Mouse (Mus musculus): ENCODE measurements at regions not wholly inside any gene's neighbourhood (a gene's known extent, or its start where the extent isn't known, plus 50 kb on each side); places are given as distances from the start of the nearest gene placed in this dataset.
A peak's percentile ranks its signal among the peaks of the same experiment; 100 is the strongest.

DNA sequence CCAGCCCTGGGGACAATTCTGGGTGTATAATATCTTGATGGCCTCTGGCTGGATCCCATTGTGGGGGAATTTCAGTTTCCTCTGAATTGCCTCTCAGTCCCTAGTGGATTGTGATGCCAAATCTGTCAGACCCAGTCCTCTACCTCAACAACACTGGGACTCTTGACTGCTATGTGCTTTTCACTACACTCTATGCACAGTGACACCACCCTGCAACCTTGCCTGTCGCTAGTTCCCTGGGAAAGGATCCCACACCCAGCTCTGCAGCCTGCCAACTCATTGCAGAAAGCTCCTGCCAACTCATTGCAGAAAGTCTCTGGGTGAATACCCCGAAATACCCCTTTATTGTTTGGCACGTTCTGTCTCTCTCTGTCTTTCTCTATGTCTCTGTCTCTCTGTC lies 174.6 kb downstream of the Cth start:
- Histone ChIP-seq H3K27me3 (ENCODE audit: insufficient read depth, low read length) (no peaks in the 10 kb centered on the region), H3K36me3 (ENCODE audit: insufficient read depth, low read length) (no peaks in the 10 kb centered on the region), H3K4me3 (ENCODE audit: low read length) (no peak overlapping the region), H3K9ac (replicated peaks; ENCODE audit: low read length) (no peak overlapping the region), H3K9me3 (ENCODE audit: low read length) (no peaks in the 10 kb centered on the region), H3K27ac (ENCODE audit: low read length) (no peak overlapping the region), H3K4me1 (ENCODE audit: insufficient read depth, low read length) (no peaks in the 10 kb centered on the region), H3K4me2 (replicated peaks; ENCODE audit: low read depth, low read length) (no peak overlapping the region)
- no peak for ATAC-seq (ENCODE audit: low FRiP score, low TSS enrichment)
- WGBS = 84% methylated on average over 3 of the region's 3 CpGs

- H3K27ac ChIP-seq (ENCODE audit: low read length) = no peak overlapping the region
- ATAC-seq (ENCODE audit: low FRiP score, low TSS enrichment) = no peak
- H3K9ac ChIP-seq (replicated peaks; ENCODE audit: low read length) = no peak overlapping the region
- H3K4me3 ChIP-seq (ENCODE audit: low read length) = no peak overlapping the region
- no peaks in the 10 kb centered on the region for H3K9me3 ChIP-seq (ENCODE audit: low read length)
- no peak overlapping the region for H3K4me2 ChIP-seq (replicated peaks; ENCODE audit: low read depth, low read length)
- WGBS = 63% methylated on average over 3 of the region's 3 CpGs
- no peaks in the 10 kb centered on the region for H3K36me3 ChIP-seq (ENCODE audit: insufficient read depth, low read length)
- no peaks in the 10 kb centered on the region for H3K27me3 ChIP-seq (ENCODE audit: insufficient read depth, low read length)
- no peaks in the 10 kb centered on the region for H3K4me1 ChIP-seq (ENCODE audit: insufficient read depth, low read length)
Observed at GRCm38 (mm10) chr3:157748395-157749037, 176.4 kb downstream of the Cth start.

DNA sequence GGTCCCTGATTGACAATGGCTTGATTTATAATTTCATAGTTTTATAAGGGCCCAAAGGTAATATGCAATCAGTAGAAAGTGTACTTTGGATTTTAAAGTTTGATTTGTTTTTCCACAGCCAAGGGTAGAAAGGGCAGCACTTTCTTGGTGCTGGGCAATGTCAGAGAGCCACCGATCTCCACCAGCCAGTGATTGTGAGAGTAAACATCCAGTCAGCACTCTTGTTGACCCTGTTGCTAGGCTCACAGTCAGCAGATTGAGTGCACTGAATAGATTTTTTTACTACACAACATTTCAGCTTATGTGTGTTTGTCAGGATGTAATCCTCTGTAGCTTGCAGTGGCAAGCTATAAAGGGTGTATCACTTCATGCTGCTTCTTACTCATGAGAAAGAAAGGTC lies 176.3 kb downstream of the Ptger3 start:
- H3K36me3 ChIP-seq (ENCODE audit: insufficient read depth, low read length) = no peaks in the 10 kb centered on the region
- no peak overlapping the region for H3K4me3 ChIP-seq (ENCODE audit: low read length)
- H3K4me2 ChIP-seq (replicated peaks; ENCODE audit: low read depth, low read length) = no peak overlapping the region
- H3K9ac ChIP-seq (replicated peaks; ENCODE audit: low read length) = no peak overlapping the region
- H3K4me1 ChIP-seq (ENCODE audit: insufficient read depth, low read length) = no peaks in the 10 kb centered on the region
- 55% methylated on average over 1 of the region's 1 CpGs for WGBS
- H3K27me3 ChIP-seq (ENCODE audit: insufficient read depth, low read length) = no peaks in the 10 kb centered on the region
- H3K27ac ChIP-seq (ENCODE audit: low read length) = no peak overlapping the region
- ATAC-seq (ENCODE audit: low FRiP score, low TSS enrichment) = no peak
- no peaks in the 10 kb centered on the region for H3K9me3 ChIP-seq (ENCODE audit: low read length)

GRCm38 (mm10) chr3:157739628-157740294 lies 173.1 kb downstream of the Ptger3 start:
- 96% methylated on average over 1 of the region's 1 CpGs for whole genome bisulfite sequencing
- ATAC-seq (ENCODE audit: low FRiP score, low TSS enrichment) = no peak
- no peak overlapping the region for H3K9ac ChIP-seq (replicated peaks; ENCODE audit: low read length)

DNA sequence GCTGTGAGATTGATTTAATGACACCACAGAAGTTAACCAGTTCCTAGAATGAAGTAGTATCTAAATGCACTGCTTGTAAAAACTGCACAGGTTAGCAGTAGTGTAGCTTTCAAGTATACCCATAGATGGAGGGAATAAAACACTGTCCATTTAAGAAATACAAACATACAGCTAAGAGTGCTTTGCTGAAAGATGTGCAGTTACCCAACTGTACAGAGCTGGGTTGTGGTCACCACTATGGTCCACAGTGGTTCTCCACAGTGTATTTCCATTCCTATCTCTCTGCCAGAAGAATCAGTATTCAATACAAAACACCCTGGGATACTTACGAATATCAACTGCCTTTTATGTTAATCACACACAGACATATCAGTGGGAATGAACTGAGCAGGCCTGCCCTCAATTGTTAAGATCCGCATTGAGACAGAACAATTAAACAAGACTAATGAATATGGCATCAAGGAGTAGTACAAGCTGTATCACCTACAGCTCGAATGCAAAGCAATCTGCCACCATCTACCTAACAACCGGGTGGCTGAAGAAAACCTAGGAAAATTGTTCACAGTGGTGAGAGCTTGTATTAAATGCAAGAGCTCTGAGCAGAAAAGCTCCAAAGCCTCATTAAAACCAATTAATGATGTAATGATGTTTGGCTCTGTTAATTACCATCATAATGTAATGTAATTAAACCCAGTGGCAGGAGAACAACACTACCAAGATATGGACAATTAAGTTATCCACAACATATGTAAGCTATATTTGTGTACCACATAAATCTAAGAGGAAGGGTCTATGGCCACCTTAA lies 165.6 kb downstream of the Ptger3 start:
- no peak overlapping the region for H3K9ac ChIP-seq (replicated peaks; ENCODE audit: low read length)
- H3K4me2 ChIP-seq (replicated peaks; ENCODE audit: low read depth, low read length) = no peak overlapping the region
- no peaks in the 10 kb centered on the region for H3K4me1 ChIP-seq (ENCODE audit: insufficient read depth, low read length)
- ATAC-seq (ENCODE audit: low FRiP score, low TSS enrichment) = no peak
- no peaks in the 10 kb centered on the region for H3K9me3 ChIP-seq (ENCODE audit: low read length)
- no peak overlapping the region for H3K4me3 ChIP-seq (ENCODE audit: low read length)
- no peaks in the 10 kb centered on the region for H3K27me3 ChIP-seq (ENCODE audit: insufficient read depth, low read length)
- no peaks in the 10 kb centered on the region for H3K36me3 ChIP-seq (ENCODE audit: insufficient read depth, low read length)
- H3K27ac ChIP-seq (ENCODE audit: low read length) = no peak overlapping the region
- 80% methylated on average over 4 of the region's 4 CpGs for WGBS

More at GRCm38 (mm10) chr3:157739628-157740294, 173.1 kb downstream of the Ptger3 start:
- no peaks in the 10 kb centered on the region for H3K9me3 ChIP-seq (ENCODE audit: low read length)
- H3K36me3 ChIP-seq (ENCODE audit: insufficient read depth, low read length) = no peaks in the 10 kb centered on the region
- H3K4me1 ChIP-seq (ENCODE audit: insufficient read depth, low read length) = no peaks in the 10 kb centered on the region
- no peak overlapping the region for H3K4me3 ChIP-seq (ENCODE audit: low read length)
- H3K4me2 ChIP-seq (replicated peaks; ENCODE audit: low read depth, low read length) = no peak overlapping the region
- H3K27ac ChIP-seq (ENCODE audit: low read length) = no peak overlapping the region
- no peaks in the 10 kb centered on the region for H3K27me3 ChIP-seq (ENCODE audit: insufficient read depth, low read length)

DNA sequence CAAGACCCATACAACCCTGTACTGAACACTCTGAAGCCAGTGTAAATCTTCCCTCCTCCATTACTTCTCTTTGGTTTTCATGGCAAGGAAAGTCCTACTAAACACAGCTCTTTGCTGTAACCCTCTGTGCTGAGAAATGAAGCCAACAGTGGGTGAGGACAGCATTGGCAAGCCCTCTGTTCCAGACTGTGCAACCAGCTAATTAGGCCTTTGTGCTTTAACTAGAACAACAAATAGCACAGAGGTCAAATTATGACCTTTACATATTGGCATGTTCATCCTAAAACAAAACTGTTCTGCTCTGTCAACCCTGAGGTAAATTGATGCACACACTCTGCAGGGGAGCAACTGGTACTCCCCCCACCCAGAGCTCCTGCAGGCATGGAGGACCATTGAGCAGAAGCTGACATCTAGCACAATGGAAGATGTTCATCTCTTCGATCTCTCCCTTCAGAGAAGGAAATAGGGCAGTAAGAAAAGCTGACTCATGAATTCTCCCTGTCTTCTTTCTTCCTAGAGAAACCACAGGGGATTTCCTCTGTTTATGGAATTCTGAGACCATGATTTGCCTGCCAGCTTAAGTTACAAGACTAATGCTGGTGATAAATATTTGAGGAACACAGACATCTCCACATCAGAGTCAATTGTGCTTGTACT lies 163.1 kb downstream of the Ptger3 start:
- Histone ChIP-seq H3K27ac (ENCODE audit: low read length) (no peak overlapping the region), H3K9me3 (ENCODE audit: low read length) (no peaks in the 10 kb centered on the region), H3K4me1 (ENCODE audit: insufficient read depth, low read length) (no peaks in the 10 kb centered on the region), H3K4me2 (replicated peaks; ENCODE audit: low read depth, low read length) (no peak overlapping the region), H3K4me3 (ENCODE audit: low read length) (no peak overlapping the region), H3K27me3 (ENCODE audit: insufficient read depth, low read length) (no peaks in the 10 kb centered on the region), H3K36me3 (ENCODE audit: insufficient read depth, low read length) (no peaks in the 10 kb centered on the region), H3K9ac (replicated peaks; ENCODE audit: low read length) (no peak overlapping the region)
- WGBS = 40% methylated on average over 1 of the region's 1 CpGs
- ATAC-seq (ENCODE audit: low FRiP score, low TSS enrichment) = no peak

DNA sequence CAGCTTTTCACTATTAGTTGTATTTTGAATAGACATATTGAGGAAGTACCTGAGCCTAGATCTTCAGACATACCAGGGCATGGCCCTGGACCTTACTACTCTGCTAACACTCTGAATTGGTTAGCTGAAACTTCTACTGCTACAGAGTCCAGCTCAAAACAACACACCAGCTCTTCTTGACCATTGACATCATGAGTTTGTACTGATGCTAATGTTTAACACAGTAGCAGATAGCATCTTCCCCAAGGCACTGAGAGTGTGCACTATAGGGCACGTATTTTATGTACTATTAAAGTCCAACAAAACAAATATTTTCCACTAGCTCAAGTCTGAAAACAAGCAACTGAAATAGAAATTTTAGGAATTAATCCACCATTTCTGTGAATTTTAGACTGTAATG lies 157.8 kb downstream of the Ptger3 start:
- no peaks in the 10 kb centered on the region for H3K9me3 ChIP-seq (ENCODE audit: low read length)
- H3K36me3 ChIP-seq (ENCODE audit: insufficient read depth, low read length) = no peaks in the 10 kb centered on the region
- H3K27me3 ChIP-seq (ENCODE audit: insufficient read depth, low read length) = no peaks in the 10 kb centered on the region
- 54% methylated on average over 1 of the region's 1 CpGs for WGBS
- H3K9ac ChIP-seq (replicated peaks; ENCODE audit: low read length) = no peak overlapping the region
- H3K4me2 ChIP-seq (replicated peaks; ENCODE audit: low read depth, low read length) = no peak overlapping the region
- no peak overlapping the region for H3K4me3 ChIP-seq (ENCODE audit: low read length)
- H3K27ac ChIP-seq (ENCODE audit: low read length) = no peak overlapping the region
- ATAC-seq (ENCODE audit: low FRiP score, low TSS enrichment) = no peak
- H3K4me1 ChIP-seq (ENCODE audit: insufficient read depth, low read length) = no peaks in the 10 kb centered on the region

DNA sequence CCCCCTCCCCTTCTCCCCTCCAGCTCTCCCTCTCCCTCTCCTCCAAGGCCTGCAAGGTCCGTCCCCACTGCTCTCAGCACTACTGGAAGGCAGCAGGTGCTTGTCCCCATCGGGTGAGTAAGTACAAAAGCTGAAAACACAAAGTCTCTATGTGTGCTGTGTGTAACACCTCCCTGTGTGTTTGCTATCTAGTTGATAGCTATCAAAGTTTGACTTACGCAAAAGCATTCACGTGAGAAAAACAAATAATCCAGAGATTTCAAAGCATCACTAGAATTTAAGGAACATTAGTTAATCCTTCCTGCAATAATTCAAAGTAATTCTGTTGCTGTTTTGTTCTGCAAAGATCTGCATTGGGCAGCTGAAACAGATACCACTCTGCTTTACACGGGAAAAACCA lies 156.5 kb downstream of the Ptger3 start:
- Histone ChIP-seq H3K4me1 (ENCODE audit: insufficient read depth, low read length) (no peaks in the 10 kb centered on the region), H3K27ac (ENCODE audit: low read length) (no peak overlapping the region), H3K27me3 (ENCODE audit: insufficient read depth, low read length) (no peaks in the 10 kb centered on the region; the same call in 1 of the 2 replicates), H3K9me3 (ENCODE audit: low read length) (no peaks in the 10 kb centered on the region), H3K36me3 (ENCODE audit: insufficient read depth, low read length) (no peaks in the 10 kb centered on the region), H3K4me2 (replicated peaks; ENCODE audit: low read depth, low read length) (no peak overlapping the region), H3K9ac (replicated peaks; ENCODE audit: low read length) (no peak overlapping the region), H3K4me3 (ENCODE audit: low read length) (no peak overlapping the region)
- WGBS = 79% methylated on average over 5 of the region's 5 CpGs
- no peak for ATAC-seq (ENCODE audit: low FRiP score, low TSS enrichment)

- no peaks in the 10 kb centered on the region for H3K9me3 ChIP-seq (ENCODE audit: low read length)
- no peak overlapping the region for H3K4me3 ChIP-seq (ENCODE audit: low read length)
- no peak overlapping the region for H3K4me2 ChIP-seq (replicated peaks; ENCODE audit: low read depth, low read length)
- ATAC-seq (ENCODE audit: low FRiP score, low TSS enrichment) = peak; percentile 88
- no peaks in the 10 kb centered on the region for H3K36me3 ChIP-seq (ENCODE audit: insufficient read depth, low read length)
- WGBS = 18% methylated on average over 7 of the region's 7 CpGs
- no peak overlapping the region for H3K27ac ChIP-seq (ENCODE audit: low read length)
- no peak overlapping the region for H3K9ac ChIP-seq (replicated peaks; ENCODE audit: low read length)
- no peaks in the 10 kb centered on the region; the same call in 1 of the 2 replicates for H3K27me3 ChIP-seq (ENCODE audit: insufficient read depth, low read length)
- no peaks in the 10 kb centered on the region for H3K4me1 ChIP-seq (ENCODE audit: insufficient read depth, low read length)
Observed at GRCm38 (mm10) chr3:157717313-157717921, 150.7 kb downstream of the Ptger3 start.
